Mouse (Mus musculus): ENCODE results near the gene Sec61a2. TPM values are rescaled to one million over a fixed set of nuclear protein-coding genes. Genes with fewer than 3 reads are reported as not detected.

Sec61a2 gene
- polyA plus RNA-seq, 1 experiment from 2014 or later: 112 TPM

DNA sequence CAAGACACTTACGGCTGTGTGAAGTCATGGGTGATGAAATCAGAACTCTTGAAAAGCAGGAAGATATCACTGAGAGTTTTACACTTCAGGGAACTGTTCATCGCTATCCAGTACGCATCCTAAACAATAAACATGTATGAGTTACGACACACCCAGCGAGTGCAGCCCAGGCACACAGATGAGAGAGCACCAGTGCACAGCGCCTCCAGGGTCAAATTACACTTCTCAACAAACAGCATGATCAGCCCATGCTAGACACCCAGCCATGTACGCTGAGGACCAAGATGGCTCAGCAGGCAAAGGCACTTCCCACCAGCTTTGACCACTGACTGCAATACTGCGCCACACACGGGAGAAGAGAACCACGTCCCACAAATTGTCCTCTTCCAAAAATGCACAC, 74.0 kb downstream of the Sec61a2 start:
- H3K4me2 ChIP-seq (ENCODE audit: low read length): no peak overlapping the region
- no peak overlapping the region for H3K4me3 ChIP-seq (replicated peaks; ENCODE audit: low read length)
- H3K9ac ChIP-seq (replicated peaks; ENCODE audit: low read depth, low read length): no peak overlapping the region
- no peak overlapping the region for H3K27ac ChIP-seq (ENCODE audit: low read length)
- no peaks in the 10 kb centered on the region for H3K27me3 ChIP-seq (replicated peaks; ENCODE audit: control insufficient read depth, insufficient read depth, low read length)
- peaks cover 19% of the 10 kb centered on the region for H3K36me3 ChIP-seq (ENCODE audit: control insufficient read depth, insufficient read depth)
- no peak for ATAC-seq
- no peaks in the 10 kb centered on the region for H3K4me1 ChIP-seq (replicated peaks; ENCODE audit: control insufficient read depth, insufficient read depth, low read length)
- WGBS: 94% methylated on average over 10 of the region's 10 CpGs
- H3K9me3 ChIP-seq (ENCODE audit: control insufficient read depth, low read length): no peaks in the 10 kb centered on the region

Other genes with a start within 250 kb of the Sec61a2 start
- 8.1 and 10.6 TPM in 2 replicates for gene Camk1d, start 180.9 kb downstream of the Sec61a2 start, polyA plus RNA-seq (2015; fragmentation: Nextera tagmentation; extraction: Ambion mirVana)
- 31.3 and 33.8 TPM in 2 replicates for gene Nudt5, start 50.4 kb downstream of the Sec61a2 start, polyA plus RNA-seq (2015; fragmentation: Nextera tagmentation; extraction: Ambion mirVana)
- gene Cdc123, start 50.3 kb downstream of the Sec61a2 start, polyA plus RNA-seq (2015; fragmentation: Nextera tagmentation; extraction: Ambion mirVana): 294 and 308 TPM in 2 replicates
- 1.4 and 1.9 TPM in 2 replicates for gene Gm13199, start 32.5 kb downstream of the Sec61a2 start, polyA plus RNA-seq (2015; fragmentation: Nextera tagmentation; extraction: Ambion mirVana)
- gene Dhtkd1, start 47.4 kb upstream of the Sec61a2 start, polyA plus RNA-seq (2015; fragmentation: Nextera tagmentation; extraction: Ambion mirVana): 4.8 and 7.6 TPM in 2 replicates
- gene Upf2, start 56.0 kb upstream of the Sec61a2 start, polyA plus RNA-seq (2015; fragmentation: Nextera tagmentation; extraction: Ambion mirVana): 8.9 and 9.4 TPM in 2 replicates
- 3.7 and 4.0 TPM in 2 replicates for gene Proser2, start 234.8 kb upstream of the Sec61a2 start, polyA plus RNA-seq (2015; fragmentation: Nextera tagmentation; extraction: Ambion mirVana)

Data from forebrain, embryonic 16.5 days (tissue).